Comparison of ENCODE assay signal across 9 mouse cellular contexts in genomic region chr14:121423341-121423751, GRCm38 (mm10). TPM values are rescaled to one million over a fixed set of nuclear protein-coding genes. Genes with fewer than 3 reads are reported as not detected.
DNase-seq lines count a peak whose midpoint lies in the region; ATAC-seq and TF ChIP-seq lines count a peak whose summit lies in the region.
"Had no signal": no experiment of that assay in that cellular context is flagged by ENCODE, and none has a peak within 500 bp of the region (broad histone marks: within the 10 kb centered on the region; RNA-seq: fewer than 3 reads in every experiment).

No protein-coding gene starts in this region.

- H3K9ac ChIP-seq in MEL (ENCODE audit: control insufficient read depth, low read depth, low read length, poor library complexity, severe bottlenecking) = no peak overlapping the region
- no peak overlapping the region for H3K9ac ChIP-seq in heart, postnatal 0 days (replicated peaks; ENCODE audit: low read depth, low read length)
- H3K9ac ChIP-seq in lung, embryonic 16.5 days (ENCODE audit: low read length) = no peak overlapping the region
- no peak overlapping the region for H3K9ac ChIP-seq in hindbrain, embryonic 16.5 days (ENCODE audit: low read depth, low read length)
- H3K9ac ChIP-seq: limb, embryonic 15.5 days had no signal

- no peak for TF ChIP-seq POLR2A in MEL (IDR thresholded peaks at IDR 0.05; ENCODE audit: control insufficient read depth in 1 of 2, insufficient read depth in 1 of 2, low read depth in 1 of 2, low read length in 2 of 2, poor library complexity in 1 of 2)

- no peaks in the 10 kb centered on the region for H3K27me3 ChIP-seq in MEL (ENCODE audit: control insufficient read depth in 1 of 2, insufficient read depth in 2 of 2, low read length in 2 of 2)
- no peaks in the 10 kb centered on the region for H3K27me3 ChIP-seq in heart, postnatal 0 days (ENCODE audit: control insufficient read depth, insufficient read depth, low read length)
- H3K27me3 ChIP-seq in lung, embryonic 16.5 days (ENCODE audit: control insufficient read depth, insufficient read depth, low read depth, low read length) = no peaks in the 10 kb centered on the region
- no peaks in the 10 kb centered on the region for H3K27me3 ChIP-seq in hindbrain, embryonic 16.5 days (replicated peaks; ENCODE audit: control insufficient read depth, insufficient read depth, low read length)
- H3K27me3 ChIP-seq: limb, embryonic 15.5 days had no signal

- TF ChIP-seq CTCF in MEL (IDR thresholded peaks at IDR 0.05 in 2 of 3, conservative IDR thresholded peaks at IDR 0.05 in 1 of 3; ENCODE audit: control insufficient read depth in 1 of 3, insufficient read depth in 1 of 3, low read depth in 2 of 3, low read length in 3 of 3, poor library complexity in 1 of 3, severe bottlenecking in 1 of 3) = no peak
- no peak for TF ChIP-seq CTCF in heart, postnatal 0 days (IDR thresholded peaks at IDR 0.05; ENCODE audit: low read depth)

- WGBS in heart, postnatal 0 days = 5% methylated on average over 7 of the region's 7 CpGs
- WGBS in lung, embryonic 16.5 days = 12% methylated on average over 7 of the region's 7 CpGs
- WGBS in hindbrain, embryonic 16.5 days = 52% methylated on average over 7 of the region's 7 CpGs

- H3K79me2 ChIP-seq in MEL (ENCODE audit: control insufficient read depth, insufficient read depth, low read length, poor library complexity) = no peaks in the 10 kb centered on the region

- peak; percentile 35 for DNase-seq in A20 (ENCODE audit: low read depth, low spot score)
- peak; percentile 83 for DNase-seq in MEL (ENCODE audit: low read depth, low spot score)
- peak; percentile 44 for DNase-seq in heart, postnatal 0 days (ENCODE audit: low spot score)
- no peak for DNase-seq in thymus, postnatal 4 days
- DNase-seq in left cerebral cortex, postnatal 25 days (ENCODE audit: low spot score in 2 of 2) = no peak
- no peak for DNase-seq in gastrocnemius, postnatal 10 days

- peak; percentile 25; the same call in 1 of the 2 replicates for ATAC-seq in heart, postnatal 0 days (ENCODE audit: insufficient read depth, low read depth)
- peak; percentile 32; the same call in 1 of the 2 replicates for ATAC-seq in lung, embryonic 16.5 days (ENCODE audit: low read depth)
- no peak for ATAC-seq in hindbrain, embryonic 16.5 days

- peaks cover 0 to 15% of the 10 kb centered on the region in 2 experiments; a peak in 2 of 4 replicates for H3K4me1 ChIP-seq in MEL (ENCODE audit: control insufficient read depth in 1 of 2, insufficient read depth in 2 of 2, low read length in 2 of 2)
- H3K4me1 ChIP-seq in heart, postnatal 0 days (ENCODE audit: control insufficient read depth, insufficient read depth) = peaks cover 24% of the 10 kb centered on the region
- H3K4me1 ChIP-seq in lung, embryonic 16.5 days (replicated peaks; ENCODE audit: control insufficient read depth, insufficient read depth, low read length) = peaks cover 12% of the 10 kb centered on the region
- H3K4me1 ChIP-seq in hindbrain, embryonic 16.5 days (ENCODE audit: control insufficient read depth, insufficient read depth, low read depth, low read length) = no peaks in the 10 kb centered on the region
- H3K4me1 ChIP-seq: limb, embryonic 15.5 days had no signal

- no peaks in the 10 kb centered on the region for H3K9me3 ChIP-seq in MEL (replicated peaks; ENCODE audit: insufficient read depth, low read length)
- H3K9me3 ChIP-seq in heart, postnatal 0 days (replicated peaks; ENCODE audit: control insufficient read depth, low read length) = no peaks in the 10 kb centered on the region
- peaks cover 5% of the 10 kb centered on the region; the same call in 1 of the 2 replicates for H3K9me3 ChIP-seq in lung, embryonic 16.5 days (ENCODE audit: control insufficient read depth, low read length)
- peaks cover 4% of the 10 kb centered on the region; the same call in 1 of the 2 replicates for H3K9me3 ChIP-seq in hindbrain, embryonic 16.5 days (ENCODE audit: control insufficient read depth, low read length)
- H3K9me3 ChIP-seq: limb, embryonic 15.5 days had no signal

- no peak for TF ChIP-seq RAD21 in MEL (IDR thresholded peaks at IDR 0.05; ENCODE audit: low read depth, low read length)

- intact Hi-C loops in left cerebral cortex, postnatal 25 days (cut with DNase I) = no loop called here

- H3K4me2 ChIP-seq in heart, postnatal 0 days (ENCODE audit: low read depth, low read length) = peak overlapping the region; percentile 32; the same call in 1 of the 2 replicates
- no peak overlapping the region for H3K4me2 ChIP-seq in lung, embryonic 16.5 days (ENCODE audit: low read depth, low read length)
- H3K4me2 ChIP-seq in hindbrain, embryonic 16.5 days (ENCODE audit: low read length) = no peak overlapping the region
- H3K4me2 ChIP-seq: limb, embryonic 15.5 days had no signal

- peak overlapping the region; percentile 9; the same call in 1 of the 2 replicates for H3K27ac ChIP-seq in MEL (ENCODE audit: control insufficient read depth, low read depth, low read length)
- H3K27ac ChIP-seq in heart, postnatal 0 days (ENCODE audit: low read depth) = peak overlapping the region; percentile 90
- H3K27ac ChIP-seq in lung, embryonic 16.5 days (ENCODE audit: low read length) = peak overlapping the region; percentile 0; the same call in 1 of the 2 replicates
- no peak overlapping the region for H3K27ac ChIP-seq in hindbrain, embryonic 16.5 days (ENCODE audit: low read depth, low read length)

- no peak overlapping the region for H3K4me3 ChIP-seq in MEL (ENCODE audit: control insufficient read depth in 1 of 2, insufficient read depth in 1 of 2, low read depth in 2 of 2, low read length in 2 of 2)
- no peak overlapping the region for H3K4me3 ChIP-seq in heart, postnatal 0 days (ENCODE audit: low read depth, low read length)
- no peak overlapping the region for H3K4me3 ChIP-seq in lung, embryonic 16.5 days (ENCODE audit: low read length)
- H3K4me3 ChIP-seq in hindbrain, embryonic 16.5 days (ENCODE audit: low read length) = no peak overlapping the region
- H3K4me3 ChIP-seq: limb, embryonic 15.5 days had no signal

- H3K36me3 ChIP-seq in MEL (ENCODE audit: control insufficient read depth in 1 of 2, insufficient read depth in 2 of 2, low read length in 2 of 2) = peaks cover 0 to 9% of the 10 kb centered on the region in 2 experiments; a peak in 2 of 4 replicates
- no peaks in the 10 kb centered on the region for H3K36me3 ChIP-seq in heart, postnatal 0 days (replicated peaks; ENCODE audit: control insufficient read depth, insufficient read depth, low read length)
- no peaks in the 10 kb centered on the region for H3K36me3 ChIP-seq in lung, embryonic 16.5 days (ENCODE audit: control insufficient read depth, insufficient read depth, low read length)
- H3K36me3 ChIP-seq in hindbrain, embryonic 16.5 days (ENCODE audit: control insufficient read depth, insufficient read depth, low read length) = no peaks in the 10 kb centered on the region
- H3K36me3 ChIP-seq: limb, embryonic 15.5 days had no signal

- TF ChIP-seq EP300 in MEL (IDR thresholded peaks at IDR 0.05; ENCODE audit: low read depth in 1 of 2, low read length in 2 of 2) = peak; percentile 61 to 66; a peak in 3 of 4 replicates
- TF ChIP-seq EP300 in heart, postnatal 0 days (IDR thresholded peaks at IDR 0.05; ENCODE audit: low read depth) = no peak; the same call in 1 of the 2 replicates

TF ChIP-seq in MEL, 35 proteins besides CTCF, POLR2A, EP300 and RAD21:
- TF ChIP-seq TAL1 (IDR thresholded peaks at IDR 0.05; ENCODE audit: low read length) = no peak
- peak; percentile 59; the same call in 1 of the 2 replicates for TF ChIP-seq ETS1 (IDR thresholded peaks at IDR 0.05; ENCODE audit: low read depth, low read length)
- no peak for TF ChIP-seq TBP (IDR thresholded peaks at IDR 0.05; ENCODE audit: low read depth, low read length)
- TF ChIP-seq MAZ (IDR thresholded peaks at IDR 0.05; ENCODE audit: low read depth, low read length) = no peak
- TF ChIP-seq KAT2A (conservative IDR thresholded peaks at IDR 0.05; ENCODE audit: low read depth, low read length) = no peak
- TF ChIP-seq TCF12 (IDR thresholded peaks at IDR 0.05; ENCODE audit: low read depth, low read length) = no peak
- peak; percentile 97 for TF ChIP-seq RCOR1 (IDR thresholded peaks at IDR 0.05; ENCODE audit: low read depth, low read length)
- TF ChIP-seq ELF1 (IDR thresholded peaks at IDR 0.05; ENCODE audit: low read depth, low read length) = peak; percentile 69
- TF ChIP-seq GATA1 (IDR thresholded peaks at IDR 0.05; ENCODE audit: low read depth, low read length) = peak; percentile 66

RNA-seq across cellular contexts. Expression of gene Stk24, which starts 43.5 kb away (rescaled TPM):
- total RNA-seq in MEL (2012; rRNA removed) = 60.5 and 62.5 TPM in 2 replicates
- polyA plus RNA-seq in MEL (2012; ENCODE audit: insufficient read depth in 1 of 2, insufficient read length in 2 of 2, low read depth in 1 of 2, low replicate concordance in 2 of 2, missing spikeins in 1 of 2) = 10 to 100 TPM in 1 of 2 experiments, not detected in 1; 79.3 TPM
- total RNA-seq in heart, postnatal 0 days (2014; rRNA removed; ENCODE audit: low replicate concordance) = 62.9 and 68.3 TPM in 2 replicates
- polyA plus RNA-seq in heart, postnatal 0 days (2015; fragmentation: Nextera tagmentation; extraction: Ambion mirVana) = 22.6 and 26.7 TPM in 2 replicates
- polyA plus RNA-seq in lung, embryonic 16.5 days (2015; fragmentation: Nextera tagmentation; extraction: Ambion mirVana) = 33.8 and 35.9 TPM in 2 replicates
- 14.6 and 18.5 TPM in 2 replicates for polyA plus RNA-seq in hindbrain, embryonic 16.5 days (2015; fragmentation: Nextera tagmentation; extraction: Ambion mirVana)
- 10 to 100 TPM; 58.9 to 65.1 TPM for total RNA-seq in left cerebral cortex, postnatal 25 days (2021)
- 10 to 100 TPM; 37.6 to 39.7 TPM for total RNA-seq in gastrocnemius, postnatal 10 days (2021)

Comparison
In these comparisons a context has a peak if more than half of its experiments do, and no peak if none do; other contexts are left out.
1. DNase-seq: peak in A20 (single experiment), MEL (single experiment) and heart, postnatal 0 days (single experiment); none in thymus, postnatal 4 days (single experiment), left cerebral cortex, postnatal 25 days (0 of 2) and gastrocnemius, postnatal 10 days (single experiment).